Mouse (Mus musculus) kidney, postnatal 0 days (tissue): ENCODE measurements at regions not wholly inside any gene's neighbourhood (a gene's known extent, or its start where the extent isn't known, plus 50 kb on each side); places are given as distances from the start of the nearest gene placed in this dataset.
"Not testable (repeated sequence)": the region's sequence is repeated elsewhere in the genome, so short reads cannot be mapped to it uniquely, and the experiment has no call there.

Experiments
- ATAC-seq: fragments of 200-750 bp; cut with Nextera tagmentation; replicated peaks from 2 replicates; pipeline ENCODE4 v1.8.0; 2017; ENCODE audit warnings: low read depth, moderate number of reproducible peaks, moderate TSS enrichment, moderate library complexity; ENCODE audit not compliant: low FRiP score
- DNase-seq: peaks from one replicate; pipeline ENCODE4 v3.0.0-alpha.2; 2016; ENCODE audit warnings: low spot score
- H3K27ac ChIP-seq: fragments of 300-500 bp; sonication (generic); 2 replicates; pipeline ENCODE4 v1.5.1; 2014; ENCODE audit warnings: mild to moderate bottlenecking
- H3K27me3 ChIP-seq: fragments of 300-500 bp; sonication (generic); 2 replicates; pipeline ENCODE4 v1.6.1; 2014; ENCODE audit warnings: low read length, mixed read lengths; ENCODE audit not compliant: insufficient read depth
- H3K36me3 ChIP-seq: fragments of 300-500 bp; sonication (generic); 2 replicates; pipeline ENCODE4 v1.6.1; 2014; ENCODE audit warnings: low read length, mixed read lengths; ENCODE audit not compliant: insufficient read depth
- H3K4me1 ChIP-seq: fragments of 300-500 bp; sonication (generic); replicated peaks from 2 replicates; pipeline ENCODE4 v1.6.1; 2014; ENCODE audit warnings: antibody characterized with exemption, low read length, mixed read lengths; ENCODE audit not compliant: insufficient read depth
- H3K4me2 ChIP-seq: fragments of 300-500 bp; sonication (generic); 2 replicates; pipeline ENCODE4 v1.6.1; 2014; ENCODE audit warnings: mild to moderate bottlenecking, low read length, moderate library complexity, mixed read lengths
- H3K4me3 ChIP-seq: fragments of 300-500 bp; sonication (generic); replicated peaks from 2 replicates; pipeline ENCODE4 v1.5.1; 2014; ENCODE audit warnings: low read depth, low read length
- H3K9ac ChIP-seq: fragments of 300-500 bp; sonication (generic); 2 replicates; pipeline ENCODE4 v1.6.1; 2014; ENCODE audit warnings: low read depth, low read length
- H3K9me3 ChIP-seq: fragments of 300-500 bp; sonication (generic); replicated peaks from 2 replicates; pipeline ENCODE4 v1.6.1; 2016; ENCODE audit warnings: low read length, inconsistent platforms, mixed read lengths
- CTCF ChIP-seq: IDR thresholded peaks from 2 replicates; pipeline ENCODE4 v1.5.1; 2016; ENCODE audit warnings: antibody characterized with exemption, low read depth, mild to moderate bottlenecking, moderate library complexity
- WGBS: fragments of 180-500 bp; shearing (Covaris S2); extraction: QIAGEN DNeasy Blood & Tissue Kit; methylation state at CpG from one replicate; pipeline ENCODE4 v1.1.7; 2014; 5-methylcytosine and 5-hydroxymethylcytosine counted together

DNA sequence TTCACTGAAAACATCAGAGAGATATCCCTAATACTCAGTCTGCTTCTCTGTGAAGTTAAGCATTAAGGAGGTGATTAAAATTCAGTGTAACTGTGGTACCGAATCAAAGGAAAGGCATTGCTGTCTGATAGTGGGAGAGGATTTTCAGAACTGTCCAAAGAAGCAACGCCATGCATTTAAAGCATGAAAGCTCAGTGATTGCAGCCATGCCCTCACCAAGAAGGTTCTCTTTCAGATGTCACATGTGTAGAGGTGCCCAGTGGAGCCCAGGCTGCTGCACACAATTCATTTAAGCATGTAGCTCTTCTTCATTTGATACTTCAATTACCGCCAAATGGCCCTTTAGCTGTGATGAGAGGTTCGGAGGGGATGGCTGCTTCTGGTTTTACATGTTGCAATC, 103.1 kb upstream of the Kcnmb2 start:
- Histone ChIP-seq H3K4me2 (no peak overlapping the region), H3K36me3 (no peaks in the 10 kb centered on the region), H3K9me3 (no peaks in the 10 kb centered on the region), H3K4me1 (no peaks in the 10 kb centered on the region), H3K4me3 (no peak overlapping the region), H3K27me3 (no peaks in the 10 kb centered on the region), H3K9ac (no peak overlapping the region), H3K27ac (no peak overlapping the region)
- no peak for TF ChIP-seq CTCF
- DNase-seq: no peak
- ATAC-seq: no peak
- 89% methylated on average over 4 of the region's 4 CpGs for WGBS

DNA sequence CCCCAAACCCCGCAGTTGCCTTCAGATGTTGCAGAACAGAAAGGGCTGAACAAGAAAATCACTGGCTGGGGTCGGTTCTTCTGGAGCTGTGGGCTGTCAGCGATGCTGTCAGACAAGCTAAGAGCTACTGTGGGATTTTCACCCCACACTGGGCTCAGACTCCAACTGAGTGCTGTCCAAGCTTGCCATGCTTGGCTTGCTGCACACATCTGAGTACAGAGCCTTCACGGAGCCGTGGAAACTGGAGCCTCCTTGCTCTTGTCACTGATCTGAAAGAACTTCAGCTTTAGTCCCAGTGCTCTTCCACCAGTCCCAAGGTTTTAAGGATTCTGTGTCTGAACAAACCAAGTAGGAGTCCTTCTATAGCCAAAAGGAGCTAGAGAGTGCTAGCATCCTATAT, 98.3 kb upstream of the Kcnmb2 start:
- no peak for ATAC-seq
- DNase-seq: peak; percentile 16

DNA sequence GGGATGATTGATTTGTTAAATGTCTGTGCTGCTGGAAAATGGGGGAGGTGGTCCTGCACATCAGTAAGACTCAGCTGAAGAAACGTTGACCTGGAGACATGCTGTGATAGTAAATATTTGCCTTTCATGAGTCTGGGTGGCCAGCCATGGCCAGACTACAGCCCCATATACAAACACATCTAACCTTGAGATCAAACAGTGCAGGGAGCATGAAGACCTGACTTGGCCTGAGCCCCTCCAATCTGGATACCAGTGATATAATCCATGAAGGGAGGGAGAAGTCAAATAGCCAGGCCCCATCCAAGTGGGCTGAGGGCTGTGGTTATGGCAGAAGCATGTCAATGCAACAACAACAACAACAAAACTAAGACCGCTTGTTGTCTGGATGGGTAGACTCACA, 94.6 kb upstream of the Kcnmb2 start:
- ATAC-seq: no peak
- TF ChIP-seq CTCF: no peak
- H3K27ac ChIP-seq: no peak overlapping the region
- H3K4me2 ChIP-seq: no peak overlapping the region
- H3K9ac ChIP-seq: no peak overlapping the region
- no peaks in the 10 kb centered on the region for H3K27me3 ChIP-seq
- H3K36me3 ChIP-seq: no peaks in the 10 kb centered on the region
- H3K4me3 ChIP-seq: no peak overlapping the region
- no peaks in the 10 kb centered on the region for H3K9me3 ChIP-seq
- DNase-seq: no peak
- WGBS: 31% methylated on average over 2 of the region's 2 CpGs
- H3K4me1 ChIP-seq: no peaks in the 10 kb centered on the region

More for the DNA sequence above, 98.3 kb upstream of the Kcnmb2 start:
- 14% methylated on average over 5 of the region's 5 CpGs for WGBS
- H3K9ac ChIP-seq: no peak overlapping the region
- H3K4me2 ChIP-seq: no peak overlapping the region
- no peak overlapping the region for H3K4me3 ChIP-seq
- H3K27me3 ChIP-seq: no peaks in the 10 kb centered on the region
- no peaks in the 10 kb centered on the region for H3K36me3 ChIP-seq
- no peaks in the 10 kb centered on the region for H3K4me1 ChIP-seq
- H3K9me3 ChIP-seq: no peaks in the 10 kb centered on the region
- no peak overlapping the region for H3K27ac ChIP-seq
- no peak for TF ChIP-seq CTCF

DNA sequence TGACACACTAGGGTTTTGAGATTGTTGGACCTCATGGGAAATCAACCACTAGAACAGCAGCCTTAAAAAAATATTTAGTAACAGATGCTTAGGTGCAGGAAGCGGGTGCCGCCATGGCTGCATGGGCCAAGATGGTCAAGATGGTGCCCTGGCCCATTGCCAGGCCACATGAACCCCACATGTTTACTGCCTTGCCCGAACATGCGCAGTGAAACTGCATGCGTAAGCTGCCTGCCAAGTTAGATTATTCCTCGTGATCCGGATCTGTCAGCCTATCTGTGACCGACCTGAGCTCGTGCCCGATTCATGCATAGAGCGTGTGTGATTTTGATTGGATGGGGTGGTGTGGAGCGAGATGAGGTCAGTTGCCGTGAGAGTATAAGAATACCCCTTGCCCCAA, 93.2 kb upstream of the Kcnmb2 start:
- not testable (repeated sequence) for H3K4me1 ChIP-seq, H3K27me3 ChIP-seq
- WGBS: 98% methylated on average over 13 of the region's 13 CpGs

DNA sequence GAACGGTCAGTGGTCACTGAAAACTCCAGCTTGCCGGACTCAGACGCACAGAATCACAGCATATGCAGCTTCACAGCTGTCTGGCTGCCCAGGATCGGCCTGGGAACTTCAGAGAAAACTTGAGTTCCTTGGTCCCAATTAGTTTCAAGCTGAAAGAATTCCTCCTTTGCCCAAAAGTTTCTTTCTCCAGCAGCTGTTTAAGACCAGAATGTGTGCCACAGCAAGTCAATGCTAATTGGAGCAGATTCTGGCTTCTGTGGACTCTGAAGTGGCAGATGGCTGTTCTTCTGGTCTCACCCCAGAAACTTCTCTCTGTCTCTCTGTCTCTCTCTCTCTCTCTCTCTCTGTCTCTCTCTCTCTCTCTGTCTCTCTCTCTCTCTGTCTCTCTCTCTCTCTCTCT, 91.1 kb upstream of the Kcnmb2 start:
- Histone ChIP-seq H3K9me3 (no peaks in the 10 kb centered on the region), H3K4me2 (no peak overlapping the region), H3K27me3 (no peaks in the 10 kb centered on the region), H3K9ac (no peak overlapping the region), H3K27ac (no peak overlapping the region), H3K4me1 (no peaks in the 10 kb centered on the region), H3K36me3 (no peaks in the 10 kb centered on the region), H3K4me3 (no peak overlapping the region)
- TF ChIP-seq CTCF: no peak
- 34% methylated on average over 4 of the region's 4 CpGs for WGBS
- DNase-seq: no peak
- no peak for ATAC-seq

More for the DNA sequence above, 93.2 kb upstream of the Kcnmb2 start:
- not testable (repeated sequence) for H3K36me3 ChIP-seq, H3K9ac ChIP-seq, H3K4me3 ChIP-seq, ATAC-seq, H3K9me3 ChIP-seq, DNase-seq, H3K27ac ChIP-seq, H3K4me2 ChIP-seq

DNA sequence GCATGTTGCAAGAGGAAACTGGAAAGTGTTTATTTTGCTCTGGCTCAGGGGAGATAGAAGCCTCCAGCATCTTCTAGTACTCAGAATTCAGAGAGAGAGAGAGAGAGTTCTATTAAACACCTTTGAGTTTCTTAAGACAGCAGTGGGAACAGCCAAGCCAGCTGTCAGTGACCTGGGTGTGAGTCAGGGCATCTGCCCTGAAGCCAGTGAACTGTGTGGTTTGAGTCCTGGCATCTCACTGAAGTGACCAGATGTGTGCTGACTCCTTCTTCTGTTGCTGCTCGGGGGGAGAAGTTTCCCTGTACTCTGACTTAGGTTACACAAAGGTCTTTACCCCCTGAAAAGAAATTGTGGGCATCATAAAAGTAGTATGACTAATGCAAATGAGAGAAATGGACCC, 70.4 kb upstream of the Kcnmb2 start:
- no peaks in the 10 kb centered on the region for H3K4me1 ChIP-seq
- H3K4me3 ChIP-seq: no peak overlapping the region
- no peak for ATAC-seq
- H3K36me3 ChIP-seq: no peaks in the 10 kb centered on the region
- TF ChIP-seq CTCF: no peak
- 10% methylated on average over 1 of the region's 1 CpGs for WGBS
- no peaks in the 10 kb centered on the region for H3K27me3 ChIP-seq
- no peak overlapping the region for H3K27ac ChIP-seq
- no peak overlapping the region for H3K4me2 ChIP-seq
- H3K9ac ChIP-seq: no peak overlapping the region
- H3K9me3 ChIP-seq: no peaks in the 10 kb centered on the region
- no peak for DNase-seq

- Histone ChIP-seq H3K36me3 (no peaks in the 10 kb centered on the region), H3K27me3 (no peaks in the 10 kb centered on the region), H3K9ac (no peak overlapping the region), H3K27ac (no peak overlapping the region), H3K4me2 (no peak overlapping the region), H3K4me3 (no peak overlapping the region), H3K4me1 (no peaks in the 10 kb centered on the region), H3K9me3 (no peaks in the 10 kb centered on the region)
- no peak for DNase-seq
- WGBS: 69% methylated on average over 1 of the region's 1 CpGs
- TF ChIP-seq CTCF: no peak
- ATAC-seq: no peak
These were observed 61.1 kb upstream of the Kcnmb2 start for GRCm38 (mm10) chr3:31841253-31841652.
